Mouse (Mus musculus): ENCODE measurements around the gene Cfap45.

The Cfap45 gene

DNA sequence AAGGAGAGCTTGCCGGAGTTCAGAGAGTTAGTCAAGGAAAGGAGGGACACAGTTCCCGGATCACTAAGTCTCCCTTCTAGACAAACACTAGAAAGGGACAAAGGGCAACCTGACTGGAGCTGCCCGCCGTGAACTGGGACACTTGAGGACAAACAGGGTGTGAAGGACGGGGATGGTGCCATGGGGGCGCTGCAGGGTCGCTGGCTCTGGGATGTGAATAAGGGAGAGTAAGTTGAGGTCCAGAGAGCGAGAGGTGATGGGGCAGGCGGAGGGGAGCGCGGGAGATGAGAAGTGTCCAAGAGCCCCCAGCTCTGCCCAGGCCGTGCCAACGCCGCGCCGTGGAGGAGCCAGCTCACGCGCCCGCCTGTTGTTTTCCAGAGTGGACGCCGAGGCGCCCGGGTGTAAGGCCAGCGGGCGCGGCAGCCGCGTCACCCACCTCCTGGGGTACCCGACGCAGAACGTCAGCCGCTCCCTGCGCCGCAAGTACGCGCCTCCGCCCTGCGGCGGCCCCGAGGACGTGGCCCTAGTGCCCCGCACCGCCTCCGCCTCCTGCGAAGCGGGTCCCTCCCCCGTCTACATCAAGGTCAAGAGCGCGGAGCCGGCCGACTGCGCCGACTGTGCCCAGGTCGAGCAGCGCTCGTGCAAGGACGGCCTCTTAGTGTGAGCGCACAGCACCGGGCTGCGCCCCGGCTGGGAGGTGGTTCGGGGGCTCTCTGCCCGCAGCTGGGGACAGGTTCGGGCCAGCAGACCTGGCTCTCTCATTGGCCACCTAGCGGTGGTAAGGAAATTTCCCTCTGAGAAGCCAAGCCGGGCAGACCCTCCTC lies 42.3 kb downstream of the Cfap45 start:
- DNase-seq (ENCODE audit: low read depth) = no peak

DNA sequence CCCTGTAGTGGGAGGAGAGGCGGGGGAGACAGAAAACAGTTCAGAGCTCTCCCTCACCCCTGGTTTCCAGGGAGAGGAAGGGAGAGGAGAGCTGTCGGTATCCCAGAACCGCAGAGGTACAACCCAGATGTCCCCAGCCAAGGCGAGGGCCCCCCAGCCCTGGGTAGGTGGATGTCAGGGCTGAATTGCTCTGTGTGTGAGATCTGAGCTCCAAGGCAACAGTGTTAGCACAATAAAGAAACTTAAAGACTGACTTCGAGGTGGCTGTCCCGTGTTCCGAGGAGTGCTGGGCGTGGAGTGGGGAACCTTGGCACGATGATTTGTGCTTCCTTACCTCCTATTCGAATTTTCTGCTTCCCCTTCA lies 42.8 kb downstream of the Cfap45 start:
- no peak for DNase-seq (ENCODE audit: low read depth)

DNA sequence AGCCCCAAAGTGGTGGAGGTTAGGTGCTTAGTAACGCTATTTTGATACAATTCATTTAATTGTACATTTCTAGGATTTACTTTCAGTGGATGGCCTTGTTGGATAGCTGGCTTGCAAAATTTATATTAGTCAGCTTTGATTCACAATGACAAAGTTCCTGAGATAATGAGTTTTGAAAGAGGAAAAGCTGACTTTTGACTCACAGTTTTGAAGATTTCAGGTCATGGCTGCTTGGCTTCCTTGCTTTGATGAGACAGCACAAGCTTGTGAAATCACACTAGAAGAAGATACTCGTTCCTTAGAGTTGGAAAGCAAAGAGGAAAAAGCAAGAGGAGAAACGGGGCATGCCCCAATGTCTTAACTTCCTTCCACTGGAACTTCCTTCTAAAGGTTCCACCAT lies 45.5 kb downstream of the Cfap45 start:
- DNase-seq (ENCODE audit: low read depth) = no peak

DNA sequence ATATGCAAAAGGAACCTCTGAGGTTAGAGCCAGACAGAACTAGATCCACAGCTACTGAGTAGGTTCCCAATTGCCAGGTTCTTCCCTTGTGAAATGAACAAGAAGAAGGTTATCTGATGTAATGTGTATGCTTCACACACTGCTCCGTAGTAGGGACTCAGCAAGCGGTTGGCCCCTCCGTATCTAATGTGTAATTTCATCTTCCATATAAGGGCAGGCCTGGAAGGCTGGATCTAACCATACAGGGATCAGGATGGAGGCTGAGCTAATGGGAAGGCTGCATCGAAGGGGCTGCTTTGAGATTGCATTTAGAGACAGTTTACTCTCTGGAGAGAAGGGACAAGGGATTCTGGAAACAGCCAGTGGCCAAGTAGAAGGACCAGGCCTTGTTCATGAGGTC lies 47.2 kb downstream of the Cfap45 start:
- no peak for DNase-seq (ENCODE audit: low read depth)

DNA sequence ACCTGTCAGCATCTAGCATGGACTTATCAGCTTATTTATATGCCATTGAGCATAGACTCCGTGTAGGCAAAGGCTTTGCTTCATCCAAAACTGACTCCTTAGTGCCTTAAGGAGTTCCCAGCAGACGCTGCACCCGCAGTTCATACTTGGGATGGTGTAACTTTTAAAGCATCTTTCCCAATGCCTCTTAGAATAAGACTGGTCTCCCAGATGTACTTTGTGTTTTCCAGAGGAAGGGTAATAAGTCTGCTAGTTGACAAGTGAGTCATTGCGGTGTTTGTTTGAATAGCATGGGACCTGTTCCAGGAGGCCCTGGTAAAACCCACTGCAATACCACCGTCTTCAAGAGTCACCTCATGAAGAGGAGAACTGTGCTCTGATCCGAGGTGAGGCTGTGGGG lies 59.5 kb downstream of the Cfap45 start:
- no peak for DNase-seq (ENCODE audit: low read depth)

DNA sequence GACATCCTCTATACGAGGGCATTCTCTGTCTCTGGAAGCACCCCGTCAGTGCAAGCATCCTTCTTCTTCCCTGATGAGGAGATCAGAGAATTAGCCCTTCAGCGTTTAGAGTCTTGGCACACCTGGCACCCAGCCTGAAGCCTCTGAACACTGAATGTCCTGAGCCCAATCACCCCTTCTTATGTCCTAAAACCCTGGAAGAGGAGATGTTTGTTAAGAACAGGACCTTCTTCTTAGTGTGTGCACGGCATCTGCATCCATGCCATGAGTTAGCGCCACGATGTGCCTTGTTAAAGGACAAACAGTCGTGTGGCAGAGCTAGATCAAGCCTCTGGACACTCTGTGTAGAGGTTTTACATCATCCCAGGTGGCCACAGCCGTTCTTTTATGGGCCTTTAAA lies 61.8 kb downstream of the Cfap45 start:
- no peak for DNase-seq (ENCODE audit: low read depth)

DNA sequence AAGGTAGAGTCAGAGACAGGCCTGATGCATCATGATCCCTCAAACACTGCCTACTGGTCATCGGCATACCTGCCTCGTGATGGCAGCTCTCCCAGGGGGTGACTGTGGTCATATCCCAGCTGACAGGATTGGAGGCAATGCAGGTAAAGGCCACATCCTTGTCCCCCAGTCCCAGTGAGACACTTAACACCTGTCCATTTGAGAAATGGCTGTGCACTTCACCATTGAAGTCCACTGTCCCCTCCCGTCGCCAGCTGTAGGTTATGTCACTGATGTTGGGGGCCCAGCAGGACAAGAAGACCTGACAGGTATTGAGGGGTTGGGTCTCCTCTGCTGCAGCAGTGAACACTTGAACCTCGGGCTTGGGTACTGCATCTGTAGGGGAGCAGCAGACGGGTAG lies 63.7 kb downstream of the Cfap45 start:
- no peak for DNase-seq (ENCODE audit: low read depth)

DNA sequence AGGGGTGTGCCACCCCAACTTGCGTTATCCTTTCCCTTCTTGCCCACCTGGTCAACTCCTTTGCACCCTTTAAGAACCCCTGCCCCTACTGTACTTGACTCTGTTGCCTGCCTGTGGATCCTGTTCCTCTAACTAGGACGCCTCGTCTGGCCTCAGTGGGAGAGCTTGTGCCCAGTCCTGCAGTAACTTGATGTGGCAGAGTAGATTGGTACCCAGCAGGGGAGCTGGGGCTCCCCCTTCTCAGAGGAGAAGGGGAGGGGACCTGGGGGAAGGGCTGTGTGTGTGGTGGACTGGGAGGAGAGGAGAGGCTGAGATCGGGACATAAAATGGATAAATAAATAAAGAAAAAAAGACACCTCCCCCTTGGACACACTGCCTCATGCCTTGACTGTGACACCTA lies 64.4 kb downstream of the Cfap45 start:
- DNase-seq (ENCODE audit: low read depth) = no peak

DNA sequence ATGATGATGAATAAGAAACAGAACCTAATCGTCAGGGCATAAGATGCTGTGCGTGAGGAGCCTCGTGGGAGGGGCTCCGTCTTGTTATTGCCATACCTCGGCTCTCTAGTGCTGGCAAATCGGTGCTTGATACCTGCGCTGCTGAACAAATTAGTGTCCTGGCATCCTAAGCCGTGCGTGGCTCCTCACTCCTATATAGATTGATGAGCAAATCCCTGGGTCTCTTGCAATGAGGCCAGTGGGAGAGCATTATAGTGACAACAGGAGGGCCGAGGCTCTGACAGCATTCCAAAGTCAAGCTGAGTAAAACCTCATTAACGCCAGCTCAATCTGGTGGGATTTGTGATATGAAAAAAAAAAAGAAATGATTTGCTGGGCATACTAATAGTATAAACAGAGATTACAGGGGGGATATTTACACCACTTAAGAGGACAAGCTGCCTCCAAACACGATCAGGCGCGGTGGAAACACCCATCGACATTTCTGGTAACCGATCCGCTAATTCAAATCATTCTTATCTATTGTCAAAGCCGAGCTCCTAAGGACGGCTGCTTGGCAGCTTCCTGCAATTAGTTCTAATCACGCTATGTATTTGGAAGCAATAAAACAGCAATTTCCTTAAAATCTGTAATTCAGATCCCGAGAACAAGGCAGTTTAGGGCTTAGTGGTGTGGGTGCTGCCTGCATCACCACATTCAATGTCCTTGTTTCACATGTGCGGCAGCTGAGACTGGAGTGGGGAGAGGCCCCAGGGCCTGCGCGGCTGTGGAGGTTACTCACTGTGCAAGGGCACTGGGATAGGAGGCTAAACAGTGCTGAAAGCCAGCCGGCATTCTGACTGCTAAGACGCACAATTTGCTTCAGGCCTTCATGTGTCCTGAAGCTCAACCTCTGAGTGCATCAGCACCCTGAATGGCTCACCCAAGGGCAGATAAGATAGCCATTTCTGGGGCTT lies 65.3 kb downstream of the Cfap45 start:
- no peak for DNase-seq (ENCODE audit: low read depth)

DNA sequence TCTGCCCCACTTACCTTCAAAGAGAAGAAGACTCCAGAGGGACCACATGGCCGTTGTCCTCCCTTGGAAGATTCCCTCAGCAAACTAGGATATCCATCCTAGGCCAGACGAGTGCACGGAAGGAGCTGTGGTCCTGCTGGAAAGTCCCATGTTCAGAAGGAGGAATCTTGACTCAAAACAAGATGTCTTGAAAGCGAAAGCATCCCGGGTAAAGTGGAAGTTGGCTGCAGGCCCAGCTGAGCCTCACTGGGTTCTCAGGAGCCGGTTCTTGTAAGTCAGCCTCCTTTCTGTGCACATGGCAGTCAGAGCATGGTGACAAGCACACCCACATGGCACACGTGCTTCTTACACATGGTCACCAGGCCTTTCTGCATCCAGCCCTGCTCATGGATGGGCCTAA lies 69.8 kb downstream of the Cfap45 start, which contains the start of gene Slamf8:
Gene Slamf8 (minus strand): TSS at position 184 of the 400 bp plus-strand sequence.
- DNase-seq (ENCODE audit: low read depth) = no peak

DNA sequence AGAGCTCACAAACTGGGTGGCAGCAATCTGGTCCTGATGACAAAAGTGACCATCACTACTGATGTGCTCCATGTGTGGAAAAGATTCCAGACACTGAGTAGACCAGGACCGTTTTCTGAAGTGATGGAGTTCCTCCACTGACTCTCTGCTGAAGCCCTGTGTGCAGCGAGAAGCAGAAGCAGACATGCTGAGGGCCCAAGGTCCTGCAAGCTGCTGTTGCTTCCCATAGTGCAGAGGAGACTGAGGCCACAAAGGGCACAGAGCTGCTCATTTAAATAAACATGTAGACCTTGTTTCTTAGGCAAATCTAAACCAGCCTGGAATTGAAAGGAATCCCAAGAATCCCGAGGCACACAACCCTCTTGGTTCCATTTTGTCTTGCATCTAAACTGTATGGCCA lies 72.7 kb downstream of the Cfap45 start:
- DNase-seq (ENCODE audit: low read depth) = no peak

DNA sequence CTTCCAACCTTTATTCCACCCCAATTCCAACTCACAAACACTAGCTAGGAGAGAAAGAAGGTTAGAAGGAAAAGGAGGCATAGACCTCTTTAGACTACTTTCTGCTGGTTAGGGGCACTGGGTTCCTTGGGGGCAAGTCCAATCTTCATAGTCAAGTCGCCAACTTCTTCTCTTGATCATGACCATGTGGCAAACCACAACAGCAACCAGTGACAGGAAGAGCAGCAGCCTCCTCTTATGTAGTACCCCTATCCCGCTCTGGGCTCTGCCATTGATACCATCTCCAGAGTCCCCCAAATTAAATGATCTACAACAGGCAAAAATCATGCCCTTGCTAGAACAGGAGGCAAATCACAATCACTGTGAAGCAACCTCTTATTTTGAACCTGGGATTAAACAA lies 73.4 kb downstream of the Cfap45 start:
- no peak for DNase-seq (ENCODE audit: low read depth)

DNA sequence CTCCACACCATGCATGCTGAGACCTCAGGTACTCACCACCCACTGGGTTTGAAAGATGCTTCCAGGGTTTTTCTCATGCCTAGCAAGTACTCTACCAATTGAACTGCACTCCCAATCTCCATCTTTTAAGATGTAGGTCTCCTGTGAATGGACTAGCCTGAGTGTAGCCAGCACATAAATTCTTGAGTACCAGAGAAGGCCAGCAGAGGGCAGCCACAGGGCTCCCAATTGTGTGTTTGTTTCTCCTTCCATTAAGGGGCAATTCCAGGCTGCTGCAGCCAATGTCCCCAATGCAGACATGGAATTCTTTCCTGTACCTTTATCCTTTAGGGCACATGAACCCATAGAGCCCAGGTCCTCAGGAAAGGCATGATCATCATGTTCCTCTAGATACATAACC lies 73.9 kb downstream of the Cfap45 start:
- no peak for DNase-seq (ENCODE audit: low read depth)

Measured in c-Kit-positive CD71-positive TER-119-negative erythroid progenitor cells, embryonic 14.5 days (primary cell).